Mouse (Mus musculus): ENCODE data around the gene Rbfox1. TPM values are rescaled to one million over a fixed set of nuclear protein-coding genes. Genes with fewer than 3 reads are reported as not detected.

The Rbfox1 gene
- polyA plus RNA-seq, 1 experiment from 2014 or later, result 13.9 TPM

GRCm38 (mm10) chr16:6113836-6114475, 228.8 kb downstream of the Rbfox1 start:
- Histone ChIP-seq H3K4me1 (ENCODE audit: control insufficient read depth, insufficient read depth, low read length) (no peaks in the 10 kb centered on the region), H3K27me3 (replicated peaks; ENCODE audit: control insufficient read depth, insufficient read depth, low read length) (no peaks in the 10 kb centered on the region), H3K9me3 (ENCODE audit: control insufficient read depth, low read length) (no peaks in the 10 kb centered on the region), H3K36me3 (ENCODE audit: control insufficient read depth, insufficient read depth, low read length) (no peaks in the 10 kb centered on the region), H3K4me2 (ENCODE audit: low read depth, low read length) (no peak overlapping the region), H3K9ac (ENCODE audit: low read depth, low read length) (no peak overlapping the region), H3K27ac (replicated peaks; ENCODE audit: low read depth, low read length) (no peak overlapping the region), H3K4me3 (ENCODE audit: low read depth, low read length) (no peak overlapping the region)
- WGBS, result 39% methylated on average over 5 of the region's 5 CpGs
- DNase-seq (ENCODE audit: low spot score) (peak; percentile 8), ATAC-seq (ENCODE audit: low read depth) (no peak)

DNA sequence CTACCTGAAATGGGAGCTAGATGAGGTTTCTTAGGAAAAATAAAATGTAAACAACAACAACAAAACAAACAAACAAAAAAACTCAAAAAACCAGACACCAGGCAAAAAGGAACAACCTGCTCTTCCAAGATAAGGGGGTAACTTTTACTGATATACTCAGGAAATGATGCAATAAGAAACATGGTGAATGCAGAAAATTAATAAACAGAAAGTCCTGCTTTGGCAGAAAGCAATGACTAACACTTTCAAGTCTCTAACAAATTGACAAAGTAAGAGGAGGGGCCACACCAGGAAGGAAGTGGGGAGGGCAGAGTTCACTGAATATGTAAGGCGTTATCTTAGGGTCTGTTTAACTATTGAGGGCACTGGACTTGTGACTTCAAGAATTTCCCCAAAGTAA, 234.3 kb downstream of the Rbfox1 start:
- Histone ChIP-seq H3K9ac (ENCODE audit: low read depth, low read length) (no peak overlapping the region), H3K4me1 (ENCODE audit: control insufficient read depth, insufficient read depth, low read length) (no peaks in the 10 kb centered on the region), H3K4me3 (ENCODE audit: low read depth, low read length) (no peak overlapping the region), H3K27ac (replicated peaks; ENCODE audit: low read depth, low read length) (no peak overlapping the region), H3K27me3 (replicated peaks; ENCODE audit: control insufficient read depth, insufficient read depth, low read length) (no peaks in the 10 kb centered on the region), H3K9me3 (ENCODE audit: control insufficient read depth, low read length) (no peaks in the 10 kb centered on the region), H3K36me3 (ENCODE audit: control insufficient read depth, insufficient read depth, low read length) (no peaks in the 10 kb centered on the region), H3K4me2 (ENCODE audit: low read depth, low read length) (no peak overlapping the region)
- DNase-seq (ENCODE audit: low spot score) (no peak), ATAC-seq (ENCODE audit: low read depth) (no peak)
- WGBS, result no CpG with 5 or more reads among the region's 1 CpGs

DNA sequence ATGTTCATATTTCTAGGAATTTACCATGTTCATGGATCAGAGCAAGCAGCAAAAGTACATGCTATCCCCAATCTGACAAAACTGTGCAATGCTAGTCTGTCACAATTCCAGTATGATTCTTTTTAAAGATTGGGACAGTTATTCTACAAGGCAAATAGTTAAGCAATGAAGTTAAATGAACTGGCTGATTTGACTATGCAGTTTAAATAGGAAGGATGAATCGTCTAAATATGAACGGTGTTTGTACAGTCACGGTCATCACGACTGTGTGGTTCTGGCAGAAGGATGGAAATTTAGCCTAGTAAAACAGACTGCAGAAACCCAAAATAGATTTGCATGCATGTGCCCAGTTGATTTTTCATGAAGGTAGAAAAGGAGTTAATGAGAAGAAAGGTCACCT, 236.1 kb downstream of the Rbfox1 start:
- Histone ChIP-seq H3K27me3 (replicated peaks; ENCODE audit: control insufficient read depth, insufficient read depth, low read length) (no peaks in the 10 kb centered on the region), H3K9ac (ENCODE audit: low read depth, low read length) (no peak overlapping the region), H3K4me3 (ENCODE audit: low read depth, low read length) (no peak overlapping the region), H3K36me3 (ENCODE audit: control insufficient read depth, insufficient read depth, low read length) (no peaks in the 10 kb centered on the region), H3K4me2 (ENCODE audit: low read depth, low read length) (no peak overlapping the region), H3K27ac (replicated peaks; ENCODE audit: low read depth, low read length) (no peak overlapping the region), H3K4me1 (ENCODE audit: control insufficient read depth, insufficient read depth, low read length) (no peaks in the 10 kb centered on the region), H3K9me3 (ENCODE audit: control insufficient read depth, low read length) (no peaks in the 10 kb centered on the region)
- DNase-seq (ENCODE audit: low spot score) (no peak), ATAC-seq (ENCODE audit: low read depth) (no peak)
- 90% methylated on average over 4 of the region's 4 CpGs for WGBS

DNA sequence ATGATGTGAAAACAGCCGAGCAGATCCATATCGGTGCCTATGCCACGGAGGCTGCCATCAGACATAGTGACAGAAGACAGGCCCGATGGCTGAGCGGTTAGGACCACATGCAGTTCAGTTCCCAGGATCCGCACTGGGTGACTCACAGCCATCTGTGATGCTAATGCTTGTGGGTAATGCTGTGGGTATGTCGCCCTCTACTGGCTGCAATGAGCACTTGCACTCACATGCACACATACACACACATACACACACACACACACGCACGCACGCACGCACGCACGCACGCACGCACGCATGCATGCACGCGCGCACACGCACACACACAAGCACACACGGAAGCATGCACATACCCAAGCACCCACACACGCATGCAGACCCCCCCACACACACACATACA, 237.7 kb downstream of the Rbfox1 start:
- H3K4me3 ChIP-seq (ENCODE audit: low read depth, low read length), result no peak overlapping the region
- DNase-seq (ENCODE audit: low spot score), result no peak
- no peak for ATAC-seq (ENCODE audit: low read depth)
- H3K4me1 ChIP-seq (ENCODE audit: control insufficient read depth, insufficient read depth, low read length), result no peaks in the 10 kb centered on the region
- no peaks in the 10 kb centered on the region for H3K27me3 ChIP-seq (replicated peaks; ENCODE audit: control insufficient read depth, insufficient read depth, low read length)
- no CpG with 5 or more reads among the region's 22 CpGs for WGBS
- H3K4me2 ChIP-seq (ENCODE audit: low read depth, low read length), result no peak overlapping the region
- H3K9ac ChIP-seq (ENCODE audit: low read depth, low read length), result no peak overlapping the region
- H3K27ac ChIP-seq (replicated peaks; ENCODE audit: low read depth, low read length), result no peak overlapping the region
- no peaks in the 10 kb centered on the region for H3K9me3 ChIP-seq (ENCODE audit: control insufficient read depth, low read length)
- H3K36me3 ChIP-seq (ENCODE audit: control insufficient read depth, insufficient read depth, low read length), result no peaks in the 10 kb centered on the region

- Histone ChIP-seq H3K27me3 (replicated peaks; ENCODE audit: control insufficient read depth, insufficient read depth, low read length) (no peaks in the 10 kb centered on the region), H3K27ac (replicated peaks; ENCODE audit: low read depth, low read length) (no peak overlapping the region), H3K4me1 (ENCODE audit: control insufficient read depth, insufficient read depth, low read length) (no peaks in the 10 kb centered on the region), H3K4me2 (ENCODE audit: low read depth, low read length) (no peak overlapping the region), H3K4me3 (ENCODE audit: low read depth, low read length) (no peak overlapping the region), H3K9me3 (ENCODE audit: control insufficient read depth, low read length) (no peaks in the 10 kb centered on the region), H3K36me3 (ENCODE audit: control insufficient read depth, insufficient read depth, low read length) (no peaks in the 10 kb centered on the region), H3K9ac (ENCODE audit: low read depth, low read length) (no peak overlapping the region)
- ATAC-seq (ENCODE audit: low read depth) (no peak), DNase-seq (ENCODE audit: low spot score) (no peak)
- no CpG with 5 or more reads among the region's 5 CpGs for WGBS
Observed at GRCm38 (mm10) chr16:6128314-6128713, 243.2 kb downstream of the Rbfox1 start.

GRCm38 (mm10) chr16:6135016-6135415, 249.9 kb downstream of the Rbfox1 start:
- H3K4me3 ChIP-seq (ENCODE audit: low read depth, low read length), result no peak overlapping the region
- H3K27ac ChIP-seq (replicated peaks; ENCODE audit: low read depth, low read length), result no peak overlapping the region
- no peak overlapping the region for H3K4me2 ChIP-seq (ENCODE audit: low read depth, low read length)
- no peaks in the 10 kb centered on the region for H3K27me3 ChIP-seq (replicated peaks; ENCODE audit: control insufficient read depth, insufficient read depth, low read length)
- no peaks in the 10 kb centered on the region for H3K9me3 ChIP-seq (ENCODE audit: control insufficient read depth, low read length)
- no peak overlapping the region for H3K9ac ChIP-seq (ENCODE audit: low read depth, low read length)
- no peaks in the 10 kb centered on the region for H3K4me1 ChIP-seq (ENCODE audit: control insufficient read depth, insufficient read depth, low read length)
- WGBS, result no CpG with 5 or more reads among the region's 7 CpGs
- DNase-seq (ENCODE audit: low spot score), result no peak
- H3K36me3 ChIP-seq (ENCODE audit: control insufficient read depth, insufficient read depth, low read length), result no peaks in the 10 kb centered on the region
- ATAC-seq (ENCODE audit: low read depth), result no peak

- Histone ChIP-seq H3K27ac (replicated peaks; ENCODE audit: low read depth, low read length) (no peak overlapping the region), H3K4me2 (ENCODE audit: low read depth, low read length) (no peak overlapping the region), H3K4me1 (ENCODE audit: control insufficient read depth, insufficient read depth, low read length) (no peaks in the 10 kb centered on the region), H3K4me3 (ENCODE audit: low read depth, low read length) (no peak overlapping the region), H3K9ac (ENCODE audit: low read depth, low read length) (no peak overlapping the region), H3K9me3 (ENCODE audit: control insufficient read depth, low read length) (no peaks in the 10 kb centered on the region), H3K27me3 (replicated peaks; ENCODE audit: control insufficient read depth, insufficient read depth, low read length) (no peaks in the 10 kb centered on the region), H3K36me3 (ENCODE audit: control insufficient read depth, insufficient read depth, low read length) (no peaks in the 10 kb centered on the region)
- 77% methylated on average over 1 of the region's 1 CpGs for WGBS
- ATAC-seq (ENCODE audit: low read depth) (no peak), DNase-seq (ENCODE audit: low spot score) (no peak)
Observed at GRCm38 (mm10) chr16:6139432-6139831, 254.3 kb downstream of the Rbfox1 start.

- DNase-seq (ENCODE audit: low spot score) (no peak), ATAC-seq (ENCODE audit: low read depth) (no peak)
- H3K4me1 ChIP-seq (ENCODE audit: control insufficient read depth, insufficient read depth, low read length), result no peaks in the 10 kb centered on the region
- H3K27ac ChIP-seq (replicated peaks; ENCODE audit: low read depth, low read length), result no peak overlapping the region
- no peaks in the 10 kb centered on the region for H3K27me3 ChIP-seq (replicated peaks; ENCODE audit: control insufficient read depth, insufficient read depth, low read length)
- H3K4me2 ChIP-seq (ENCODE audit: low read depth, low read length), result no peak overlapping the region
- no peaks in the 10 kb centered on the region for H3K36me3 ChIP-seq (ENCODE audit: control insufficient read depth, insufficient read depth, low read length)
- no peak overlapping the region for H3K4me3 ChIP-seq (ENCODE audit: low read depth, low read length)
- H3K9me3 ChIP-seq (ENCODE audit: control insufficient read depth, low read length), result no peaks in the 10 kb centered on the region
- no peak overlapping the region for H3K9ac ChIP-seq (ENCODE audit: low read depth, low read length)
- 67% methylated on average over 7 of the region's 7 CpGs for WGBS
Observed at GRCm38 (mm10) chr16:6147957-6148356, 262.8 kb downstream of the Rbfox1 start.

DNA sequence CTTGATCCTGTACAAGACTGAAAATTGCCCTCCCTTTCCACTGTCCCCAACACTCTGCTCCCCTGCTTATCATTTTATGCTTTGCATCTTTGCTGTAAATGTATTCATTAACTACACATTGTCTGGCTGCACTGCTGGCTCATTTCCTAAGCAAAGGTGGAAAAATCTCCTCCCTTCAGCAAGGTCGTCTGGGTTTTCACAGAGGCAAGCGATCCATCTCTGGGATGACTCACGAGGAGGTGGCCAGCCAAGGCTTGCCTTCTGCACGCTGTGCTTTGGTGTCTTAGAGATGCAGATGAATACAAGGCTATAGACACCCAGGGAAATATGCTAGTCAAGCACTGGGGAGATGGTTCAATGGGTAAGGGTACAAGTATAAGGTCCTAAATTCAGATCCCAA, 264.2 kb downstream of the Rbfox1 start:
- Histone ChIP-seq H3K4me2 (ENCODE audit: low read depth, low read length) (no peak overlapping the region), H3K27me3 (replicated peaks; ENCODE audit: control insufficient read depth, insufficient read depth, low read length) (no peaks in the 10 kb centered on the region), H3K36me3 (ENCODE audit: control insufficient read depth, insufficient read depth, low read length) (no peaks in the 10 kb centered on the region), H3K9ac (ENCODE audit: low read depth, low read length) (no peak overlapping the region), H3K9me3 (ENCODE audit: control insufficient read depth, low read length) (no peaks in the 10 kb centered on the region), H3K4me3 (ENCODE audit: low read depth, low read length) (no peak overlapping the region), H3K4me1 (ENCODE audit: control insufficient read depth, insufficient read depth, low read length) (no peaks in the 10 kb centered on the region), H3K27ac (replicated peaks; ENCODE audit: low read depth, low read length) (no peak overlapping the region)
- WGBS, result 74% methylated on average over 4 of the region's 4 CpGs
- DNase-seq (ENCODE audit: low spot score) (no peak), ATAC-seq (ENCODE audit: low read depth) (no peak)

Measured in embryonic facial prominence, embryonic 14.5 days (tissue).